Mouse (Mus musculus) bone marrow macrophage, adult 2 months (primary cell): Measurements from ENCODE around the gene Tmem74b. TPM values are rescaled to one million over a fixed set of nuclear protein-coding genes. Genes with fewer than 3 reads are reported as not detected.

Experiments used
- H3K27ac ChIP-seq: 2 replicates; pipeline ENCODE4 v1.5.1; 2012; ENCODE audit warnings: low read depth, low read length; ENCODE audit not compliant: insufficient read depth
- H3K4me1 ChIP-seq: 2 replicates; pipeline ENCODE4 v1.6.1; 2012; ENCODE audit warnings: low read length; ENCODE audit not compliant: control insufficient read depth, insufficient read depth
- H3K4me3 ChIP-seq: 2 replicates; pipeline ENCODE4 v1.5.1; 2012; ENCODE audit warnings: mild to moderate bottlenecking, low read length, moderate library complexity; ENCODE audit not compliant: insufficient read depth
- CTCF ChIP-seq: IDR thresholded peaks from 2 replicates; pipeline ENCODE4 v1.5.1; 2012; ENCODE audit warnings: low read depth, mild to moderate bottlenecking, low read length, moderate library complexity
- POLR2A ChIP-seq: IDR thresholded peaks from 2 replicates; pipeline ENCODE4 v1.6.1; 2012; ENCODE audit warnings: mild to moderate bottlenecking, low read depth, low read length, borderline replicate concordance
- polyA plus RNA-seq: library from polyadenylated mRNA; stranded (reverse); fragments of >200 nt; gene quantifications from 2 replicates; pipeline ENCODE4 v1.2.4, GENCODE M21; 2012; ENCODE audit not compliant: missing spikeins, insufficient read depth, insufficient read length

Tmem74b gene
- polyA plus RNA-seq, 1 experiment: not detected

- Histone ChIP-seq H3K4me3 (peak overlapping the region; percentile 99), H3K4me1 (peaks cover 15% of the 10 kb centered on the region), H3K27ac (peak overlapping the region; percentile 33)
- TF ChIP-seq POLR2A: no peak
- no peak for TF ChIP-seq CTCF
Observed at GRCm38 (mm10) chr2:151740741-151741526, 39.1 kb downstream of the Tmem74b start.

GRCm38 (mm10) chr2:151742084-151742483 is 40.3 kb downstream of the Tmem74b start:
- Histone ChIP-seq H3K27ac (no peak overlapping the region), H3K4me1 (peaks cover 15% of the 10 kb centered on the region), H3K4me3 (no peak overlapping the region)
- TF ChIP-seq CTCF: no peak
- no peak for TF ChIP-seq POLR2A

- Histone ChIP-seq H3K27ac (no peak overlapping the region), H3K4me1 (peaks cover 15% of the 10 kb centered on the region), H3K4me3 (no peak overlapping the region)
- TF ChIP-seq POLR2A: no peak
- no peak for TF ChIP-seq CTCF
Observed at GRCm38 (mm10) chr2:151742850-151743679, 41.3 kb downstream of the Tmem74b start.

- Histone ChIP-seq H3K4me1 (peaks cover 15% of the 10 kb centered on the region), H3K27ac (no peak within 1 kb of the TSS), H3K4me3 (no peak within 1 kb of the TSS)
- TF ChIP-seq POLR2A (no peak), CTCF (no peak)
Observed at GRCm38 (mm10) chr2:151743845-151744244, 42.0 kb downstream of the Tmem74b start, which contains the start of gene Psmf1. TSS of gene Psmf1 (minus strand) at chr2:151744186.

GRCm38 (mm10) chr2:151747847-151748705 is 46.3 kb downstream of the Tmem74b start:
- Histone ChIP-seq H3K27ac (no peak overlapping the region), H3K4me3 (no peak overlapping the region), H3K4me1 (no peaks in the 10 kb centered on the region)
- TF ChIP-seq CTCF (peak; percentile 84), POLR2A (no peak)

GRCm38 (mm10) chr2:151751330-151751729 is 49.5 kb downstream of the Tmem74b start:
- Histone ChIP-seq H3K4me3 (no peak overlapping the region), H3K27ac (no peak overlapping the region), H3K4me1 (no peaks in the 10 kb centered on the region)
- TF ChIP-seq POLR2A (no peak), CTCF (no peak)

- TF ChIP-seq CTCF (no peak), POLR2A (no peak)
- no peak overlapping the region for H3K27ac ChIP-seq
- H3K4me1 ChIP-seq: no peaks in the 10 kb centered on the region
- H3K4me3 ChIP-seq: no peak overlapping the region
Observed at GRCm38 (mm10) chr2:151756277-151757061, 54.7 kb downstream of the Tmem74b start.

GRCm38 (mm10) chr2:151757451-151757850 is 55.6 kb downstream of the Tmem74b start:
- no peak overlapping the region for H3K4me3 ChIP-seq
- no peaks in the 10 kb centered on the region for H3K4me1 ChIP-seq
- no peak overlapping the region for H3K27ac ChIP-seq
- TF ChIP-seq POLR2A (no peak), CTCF (no peak)

GRCm38 (mm10) chr2:151758806-151759353 is 57.1 kb downstream of the Tmem74b start:
- Histone ChIP-seq H3K4me1 (no peaks in the 10 kb centered on the region), H3K27ac (no peak overlapping the region), H3K4me3 (no peak overlapping the region)
- no peak for TF ChIP-seq CTCF
- TF ChIP-seq POLR2A: no peak

Other genes with a start within 250 kb of the Tmem74b start
- gene 4921509C19Rik, start 225.9 kb upstream of the Tmem74b start, polyA plus RNA-seq: not detected in 2 replicates
- gene Nsfl1c, start 207.8 kb upstream of the Tmem74b start, polyA plus RNA-seq: 67.5 and 69.3 TPM in 2 replicates
- 184 and 197 TPM in 2 replicates for gene Fkbp1a, start 159.5 kb upstream of the Tmem74b start, polyA plus RNA-seq
- not detected in 2 replicates for gene Sdcbp2, start 129.4 kb upstream of the Tmem74b start, polyA plus RNA-seq
- gene Snph, start 69.4 kb upstream of the Tmem74b start, polyA plus RNA-seq: not detected in 2 replicates
- not detected in 2 replicates for gene Rad21l, start 33.5 kb upstream of the Tmem74b start, polyA plus RNA-seq
- 28.5 and 28.9 TPM in 2 replicates for gene Psmf1, start 42.2 kb downstream of the Tmem74b start, polyA plus RNA-seq
- not detected in 2 replicates for gene Rspo4, start 140.9 kb downstream of the Tmem74b start, polyA plus RNA-seq
- gene Angpt4, start 209.2 kb downstream of the Tmem74b start, polyA plus RNA-seq: not detected in 2 replicates